Mouse (Mus musculus): Measurements from ENCODE around the gene Edn3.
A peak's percentile ranks its signal among the peaks of the same experiment; 100 is the strongest.

- no peak for TF ChIP-seq EP300 (optimal IDR thresholded peaks at IDR 0.05)
- TF ChIP-seq CTCF (IDR thresholded peaks at IDR 0.05; ENCODE audit: low read depth), result peak; percentile 55
These were observed 36.6 kb downstream of the Edn3 start for GRCm38 (mm10) chr2:174796998-174797397.

Data from stomach, postnatal 0 days (tissue).